8 mouse cellular contexts compared by ENCODE assay signal in the genomic region with DNA sequence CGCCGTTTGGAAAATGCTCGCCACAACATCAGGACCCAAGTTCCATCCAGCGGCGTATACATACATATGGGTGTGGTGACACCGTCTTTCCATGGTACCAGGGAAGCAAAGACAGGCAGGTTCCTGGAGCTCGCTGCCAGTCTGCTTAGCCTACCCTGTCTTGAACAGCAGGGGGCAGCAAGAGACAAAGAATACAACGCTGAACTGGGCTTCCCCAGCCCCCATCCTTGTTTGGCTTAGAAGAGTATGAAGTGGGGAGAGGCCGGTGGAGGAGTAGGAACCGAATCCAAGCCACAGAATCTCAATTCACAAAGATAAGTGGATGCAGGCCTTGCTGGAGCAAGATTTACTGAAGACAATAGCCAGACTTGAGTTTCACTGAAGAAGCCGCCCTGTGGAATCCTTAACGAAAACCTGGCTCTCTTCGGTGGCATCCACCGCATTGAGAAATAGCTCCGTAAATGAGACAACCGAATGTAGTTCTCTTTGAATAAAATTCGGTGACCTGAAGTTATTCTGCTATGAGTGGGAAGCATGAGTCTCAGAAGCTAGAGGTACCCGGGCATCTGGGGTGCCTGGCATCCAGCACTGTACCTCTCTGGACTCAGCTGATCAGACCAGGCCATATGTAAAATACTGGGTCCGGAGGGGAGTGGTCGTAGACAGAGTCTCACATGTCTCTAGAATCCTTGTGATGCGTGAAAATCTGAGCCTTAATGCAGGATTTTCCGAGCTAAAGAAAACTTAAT.
DNase-seq lines count a peak whose midpoint lies in the region; ATAC-seq and TF ChIP-seq lines count a peak whose summit lies in the region.

No protein-coding gene starts in this region.

- peak overlapping the region; percentile 18; the same call in 1 of the 2 replicates for H3K4me2 ChIP-seq in forebrain, embryonic 14.5 days (ENCODE audit: low read length)
- peak overlapping the region; percentile 14 for H3K4me2 ChIP-seq in heart, postnatal 0 days (ENCODE audit: low read depth, low read length)
- no peak overlapping the region for H3K4me2 ChIP-seq in liver, embryonic 11.5 days
- H3K4me2 ChIP-seq in neural tube, embryonic 13.5 days, result peak overlapping the region; percentile 20; the same call in 1 of the 2 replicates

- no peaks in the 10 kb centered on the region for H3K9me3 ChIP-seq in ES-E14 (ENCODE audit: control insufficient read depth, insufficient read depth, low read depth, low read length)
- no peaks in the 10 kb centered on the region for H3K9me3 ChIP-seq in forebrain, embryonic 14.5 days (replicated peaks; ENCODE audit: control insufficient read depth, low read length)
- no peaks in the 10 kb centered on the region for H3K9me3 ChIP-seq in heart, postnatal 0 days (replicated peaks; ENCODE audit: control insufficient read depth, low read length)
- no peaks in the 10 kb centered on the region for H3K9me3 ChIP-seq in liver, embryonic 11.5 days (ENCODE audit: control insufficient read depth, low read length)
- H3K9me3 ChIP-seq in neural tube, embryonic 13.5 days, result no peaks in the 10 kb centered on the region

- peak; percentile 65 for DNase-seq in ES-E14 (ENCODE audit: low read depth, low spot score)
- DNase-seq in forebrain, embryonic 14.5 days (ENCODE audit: low spot score), result peak; percentile 93
- peak; percentile 86 for DNase-seq in heart, postnatal 0 days (ENCODE audit: low spot score)
- peak; percentile 83 for DNase-seq in kidney, postnatal 14 days
- DNase-seq in liver, embryonic 11.5 days (ENCODE audit: low spot score), result peak; percentile 67
- DNase-seq in thymus, postnatal 14 days, result peak; percentile 43

- WGBS in forebrain, embryonic 14.5 days, result 47% methylated on average over 22 of the region's 22 CpGs
- 35% methylated on average over 22 of the region's 22 CpGs for WGBS in heart, postnatal 0 days
- 46% methylated on average over 22 of the region's 22 CpGs for WGBS in liver, embryonic 11.5 days
- WGBS in neural tube, embryonic 13.5 days, result 45% methylated on average over 22 of the region's 22 CpGs

- peak; percentile 91 for TF ChIP-seq CTCF in heart, postnatal 0 days (IDR thresholded peaks at IDR 0.05; ENCODE audit: low read depth)

- H3K27me3 ChIP-seq in forebrain, embryonic 14.5 days (replicated peaks; ENCODE audit: control insufficient read depth, insufficient read depth, low read length), result no peaks in the 10 kb centered on the region; the same call in 1 of the 2 replicates
- H3K27me3 ChIP-seq in heart, postnatal 0 days (ENCODE audit: control insufficient read depth, insufficient read depth, low read length), result peaks cover 6% of the 10 kb centered on the region; the same call in 1 of the 2 replicates
- H3K27me3 ChIP-seq in liver, embryonic 11.5 days (replicated peaks; ENCODE audit: control insufficient read depth, insufficient read depth, low read length), result no peaks in the 10 kb centered on the region
- peaks cover 10% of the 10 kb centered on the region; the same call in 1 of the 2 replicates for H3K27me3 ChIP-seq in neural tube, embryonic 13.5 days

- no peak overlapping the region; the same call in 1 of the 2 replicates for H3K9ac ChIP-seq in ES-E14 (ENCODE audit: insufficient read depth, low read depth, low read length, poor library complexity, severe bottlenecking)
- H3K9ac ChIP-seq in forebrain, embryonic 14.5 days (ENCODE audit: low read length), result no peak overlapping the region
- no peak overlapping the region for H3K9ac ChIP-seq in heart, postnatal 0 days (replicated peaks; ENCODE audit: low read depth, low read length)
- no peak overlapping the region for H3K9ac ChIP-seq in liver, embryonic 11.5 days (ENCODE audit: low read depth, low read length)
- H3K9ac ChIP-seq in neural tube, embryonic 13.5 days, result no peak overlapping the region

- H3K36me3 ChIP-seq in ES-E14 (ENCODE audit: control insufficient read depth, insufficient read depth, low read length, poor library complexity, severe bottlenecking), result no peaks in the 10 kb centered on the region
- H3K36me3 ChIP-seq in forebrain, embryonic 14.5 days (ENCODE audit: control insufficient read depth, insufficient read depth, low read length), result no peaks in the 10 kb centered on the region
- H3K36me3 ChIP-seq in heart, postnatal 0 days (replicated peaks; ENCODE audit: control insufficient read depth, insufficient read depth, low read length), result no peaks in the 10 kb centered on the region
- no peaks in the 10 kb centered on the region for H3K36me3 ChIP-seq in liver, embryonic 11.5 days (ENCODE audit: control insufficient read depth, insufficient read depth, low read length)
- no peaks in the 10 kb centered on the region for H3K36me3 ChIP-seq in neural tube, embryonic 13.5 days

- in situ Hi-C loops in ES-E14 (cut with MboI; ENCODE audit: low sequenced_read_pairs in 2 of 2, unreplicated experiment in 2 of 2), result loop anchor here (10.0 to 25.0 kb wide), 3 partner anchors 169 to 433 kb away; no protein-coding TSS in a partner anchor

- peak; percentile 89 for ATAC-seq in cerebellum, adult (ENCODE audit: insufficient number of reproducible peaks, low FRiP score, low TSS enrichment)
- peak; percentile 95 for ATAC-seq in forebrain, embryonic 14.5 days
- peak; percentile 87 for ATAC-seq in heart, postnatal 0 days (ENCODE audit: insufficient read depth, low read depth)
- ATAC-seq in liver, embryonic 11.5 days (replicated peaks; ENCODE audit: low FRiP score), result no peak
- ATAC-seq in neural tube, embryonic 13.5 days (ENCODE audit: low read depth), result peak; percentile 91

- peaks cover 0 to 3% of the 10 kb centered on the region in 2 experiments; a peak in 2 of 4 replicates for H3K4me1 ChIP-seq in ES-E14 (ENCODE audit: control insufficient read depth in 2 of 2, insufficient read depth in 2 of 2, low read length in 2 of 2, poor library complexity in 1 of 2)
- no peaks in the 10 kb centered on the region for H3K4me1 ChIP-seq in forebrain, embryonic 14.5 days (ENCODE audit: control insufficient read depth, insufficient read depth, low read length)
- H3K4me1 ChIP-seq in heart, postnatal 0 days (ENCODE audit: control insufficient read depth, insufficient read depth), result no peaks in the 10 kb centered on the region
- H3K4me1 ChIP-seq in liver, embryonic 11.5 days (replicated peaks; ENCODE audit: control insufficient read depth, insufficient read depth, low read length), result no peaks in the 10 kb centered on the region
- H3K4me1 ChIP-seq in neural tube, embryonic 13.5 days (replicated peaks), result peaks cover 10% of the 10 kb centered on the region; the same call in 1 of the 2 replicates

- no peak for TF ChIP-seq EP300 in heart, postnatal 0 days (IDR thresholded peaks at IDR 0.05; ENCODE audit: low read depth)

- no peak overlapping the region for H3K4me3 ChIP-seq in ES-E14 (ENCODE audit: insufficient read depth in 1 of 2, low read depth in 1 of 2, low read length in 2 of 2, poor library complexity in 1 of 2, severe bottlenecking in 1 of 2)
- H3K4me3 ChIP-seq in forebrain, embryonic 14.5 days (ENCODE audit: low read depth, low read length), result no peak overlapping the region
- no peak overlapping the region for H3K4me3 ChIP-seq in heart, postnatal 0 days (ENCODE audit: low read depth, low read length)
- H3K4me3 ChIP-seq in liver, embryonic 11.5 days (ENCODE audit: low read depth, low read length), result no peak overlapping the region
- H3K4me3 ChIP-seq in neural tube, embryonic 13.5 days, result no peak overlapping the region

- H3K27ac ChIP-seq in ES-E14 (ENCODE audit: insufficient read depth, low read depth, low read length, poor library complexity, severe bottlenecking), result no peak overlapping the region
- H3K27ac ChIP-seq in forebrain, embryonic 14.5 days (ENCODE audit: low read depth, low read length), result no peak overlapping the region
- peak overlapping the region; percentile 5; the same call in 1 of the 2 replicates for H3K27ac ChIP-seq in heart, postnatal 0 days (ENCODE audit: low read depth)
- H3K27ac ChIP-seq in liver, embryonic 11.5 days (ENCODE audit: low read depth, low read length), result no peak overlapping the region
- no peak overlapping the region for H3K27ac ChIP-seq in neural tube, embryonic 13.5 days (replicated peaks)

TF ChIP-seq in ES-E14, 5 proteins besides CTCF, POLR2A, EP300 and RAD21:
- no peak for TF ChIP-seq HCFC1 (IDR thresholded peaks at IDR 0.05; ENCODE audit: borderline replicate concordance, insufficient read depth, low read length)
- TF ChIP-seq ZC3H11A (IDR thresholded peaks at IDR 0.05; ENCODE audit: borderline replicate concordance, low read depth, low read length), result peak; percentile 89
- TF ChIP-seq CHD2 (IDR thresholded peaks at IDR 0.05; ENCODE audit: low read depth, low read length), result peak; percentile 17; the same call in 1 of the 2 replicates
- no peak for TF ChIP-seq ZNF384 (IDR thresholded peaks at IDR 0.05; ENCODE audit: low read depth, low read length)

Comparison
In these comparisons a context has a peak if more than half of its experiments do, and no peak if none do; other contexts are left out.
1. DNase-seq: peak in every context shown above with its lines; median percentile 93 in forebrain, embryonic 14.5 days; 86 in heart, postnatal 0 days; 83 in kidney, postnatal 14 days; 67 in liver, embryonic 11.5 days; 65 in ES-E14; 43 in thymus, postnatal 14 days.